Mouse (Mus musculus): ENCODE measurements around the gene Adamts16. TPM values are rescaled to one million over a fixed set of nuclear protein-coding genes. Genes with fewer than 3 reads are reported as not detected.
"Not testable (repeated sequence)": the region's sequence is repeated elsewhere in the genome, so short reads cannot be mapped to it uniquely, and the experiment has no call there.

The Adamts16 gene
- polyA plus RNA-seq (2016; fragmentation: Nextera tagmentation; extraction: Ambion mirVana), result 0.25 and 0.27 TPM in 2 replicates

DNA sequence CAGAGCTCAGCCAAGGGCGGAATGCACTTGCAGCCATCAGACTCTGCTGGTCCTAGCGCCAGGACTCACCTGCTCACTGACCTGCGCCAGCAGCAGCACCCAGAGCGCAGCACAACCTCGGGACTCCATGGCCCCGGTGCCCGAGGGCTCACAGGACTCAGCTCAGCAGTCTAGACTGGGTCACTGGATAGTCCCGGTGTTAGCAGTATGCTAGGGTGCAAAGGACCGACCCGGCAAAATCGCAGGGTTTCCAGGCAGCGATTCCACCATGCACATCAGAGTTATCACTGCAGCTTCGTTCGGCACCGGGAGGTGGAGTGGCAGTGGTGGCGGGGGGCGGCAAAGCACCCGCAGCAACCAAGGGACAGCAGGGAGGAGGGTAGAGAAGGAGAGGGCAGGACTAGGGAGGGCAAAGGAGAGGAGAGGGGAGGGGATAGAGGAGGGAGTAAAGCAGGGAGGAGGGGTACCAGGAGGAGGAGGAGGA is at the start of gene Adamts16:
Adamts16 (minus strand) TSS at position 391 of the 484 bp plus-strand sequence.
- WGBS, result 2% methylated on average over 18 of the region's 18 CpGs
- H3K4me3 ChIP-seq, result peak within 1 kb of the TSS; percentile 53
- H3K27ac ChIP-seq (replicated peaks), result no peak within 1 kb of the TSS

GRCm38 (mm10) chr13:70887136-70887535 is 45.5 kb upstream of the Adamts16 start:
- H3K4me1 ChIP-seq, result no peaks in the 10 kb centered on the region
- H3K36me3 ChIP-seq, result no peaks in the 10 kb centered on the region
- H3K4me3 ChIP-seq, result no peak overlapping the region

More for the DNA sequence above, at the start of gene Adamts16:
- H3K36me3 ChIP-seq, result no peaks in the 10 kb centered on the region
- H3K27me3 ChIP-seq (ENCODE audit: low read depth, poor library complexity, severe bottlenecking), result peaks cover 35% of the 10 kb centered on the region
- peak; percentile 29 for DNase-seq (ENCODE audit: low spot score)
- H3K4me1 ChIP-seq, result peaks cover 17% of the 10 kb centered on the region
- no peaks in the 10 kb centered on the region for H3K9me3 ChIP-seq (replicated peaks)

DNA sequence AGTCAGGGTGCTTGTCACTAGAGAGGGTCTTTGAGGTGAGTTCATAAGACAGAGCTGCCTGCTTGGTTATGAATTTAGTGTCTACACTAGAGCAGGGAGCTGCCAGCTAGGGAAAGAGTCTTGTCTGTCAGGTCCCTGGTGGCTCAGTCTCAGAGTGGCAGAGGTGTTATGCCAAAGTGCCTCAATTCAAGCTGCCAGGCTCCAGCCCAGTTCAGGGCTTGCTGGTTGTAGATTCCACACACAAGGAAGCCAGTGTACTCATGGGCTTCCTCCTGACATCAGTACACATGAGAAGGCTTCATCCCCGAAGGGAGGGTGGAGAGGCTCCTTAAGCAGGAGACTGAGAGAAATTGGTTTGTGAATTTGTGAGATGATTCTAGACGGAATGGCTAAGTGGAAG is 43.4 kb upstream of the Adamts16 start:
- H3K9me3 ChIP-seq (replicated peaks), result no peaks in the 10 kb centered on the region
- H3K4me1 ChIP-seq, result no peaks in the 10 kb centered on the region
- no peaks in the 10 kb centered on the region for H3K36me3 ChIP-seq
- H3K27me3 ChIP-seq (ENCODE audit: low read depth, poor library complexity, severe bottlenecking), result no peaks in the 10 kb centered on the region
- H3K27ac ChIP-seq (replicated peaks), result no peak overlapping the region
- DNase-seq (ENCODE audit: low spot score), result no peak
- no peak overlapping the region for H3K4me3 ChIP-seq
- 90% methylated on average over 2 of the region's 2 CpGs for WGBS

More at GRCm38 (mm10) chr13:70887136-70887535, 45.5 kb upstream of the Adamts16 start:
- Histone ChIP-seq H3K9me3 (replicated peaks) (no peaks in the 10 kb centered on the region), H3K27ac (replicated peaks) (no peak overlapping the region), H3K27me3 (ENCODE audit: low read depth, poor library complexity, severe bottlenecking) (no peaks in the 10 kb centered on the region)
- 87% methylated on average over 1 of the region's 1 CpGs for WGBS
- no peak for DNase-seq (ENCODE audit: low spot score)

DNA sequence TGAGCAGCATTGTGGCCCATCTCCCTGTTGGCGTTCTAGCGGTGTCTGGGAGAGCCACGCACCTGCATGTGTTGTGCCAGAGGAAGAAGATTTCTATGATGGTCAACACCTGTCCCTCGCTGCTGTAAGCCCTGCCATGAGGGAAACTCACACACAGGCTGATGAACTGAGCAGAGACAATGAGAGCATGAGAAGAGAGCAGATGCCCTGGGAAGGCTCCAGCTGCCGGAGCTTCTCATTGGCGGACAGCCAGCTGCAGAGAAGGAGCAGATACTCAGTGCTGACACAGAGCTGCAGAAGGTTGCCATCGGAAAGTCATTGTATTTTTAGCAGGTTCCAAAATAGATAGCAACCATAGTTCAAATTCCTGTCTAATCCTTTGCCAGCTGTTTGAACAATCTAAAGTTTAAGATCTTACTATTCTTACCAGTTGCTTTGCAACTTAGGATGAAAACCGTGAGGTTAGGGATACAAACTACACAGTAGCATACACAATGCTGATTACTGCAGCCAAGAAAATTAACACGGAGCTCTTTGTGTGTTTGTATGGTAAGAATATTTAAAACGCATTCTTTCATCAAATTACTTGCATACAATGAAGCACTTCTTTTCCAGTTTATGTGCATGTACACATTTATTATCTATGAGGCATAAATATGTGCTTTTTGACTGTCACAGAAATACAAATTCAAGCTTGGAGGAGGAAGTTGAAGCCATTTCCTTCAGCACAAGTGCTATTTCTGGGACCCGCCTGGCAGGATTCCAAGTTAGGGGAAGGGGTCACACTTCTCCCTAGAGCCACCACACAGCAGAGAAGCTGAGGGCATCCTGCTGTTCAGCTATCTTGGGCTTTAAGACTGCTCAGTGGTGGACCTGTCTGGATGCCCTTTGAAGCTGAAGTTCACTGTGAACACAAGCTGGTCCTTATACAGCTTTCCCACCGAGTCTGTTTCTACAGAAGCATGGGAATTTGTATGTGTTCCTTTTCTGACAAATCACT is 42.6 kb upstream of the Adamts16 start:
- 79% methylated on average over 12 of the region's 12 CpGs for WGBS
- Histone ChIP-seq H3K4me3 (no peak overlapping the region), H3K27me3 (ENCODE audit: low read depth, poor library complexity, severe bottlenecking) (no peaks in the 10 kb centered on the region), H3K9me3 (replicated peaks) (no peaks in the 10 kb centered on the region), H3K4me1 (no peaks in the 10 kb centered on the region), H3K27ac (replicated peaks) (no peak overlapping the region), H3K36me3 (no peaks in the 10 kb centered on the region)
- DNase-seq (ENCODE audit: low spot score), result no peak

GRCm38 (mm10) chr13:70879971-70880370 is 38.4 kb upstream of the Adamts16 start:
- H3K27me3 ChIP-seq (ENCODE audit: low read depth, poor library complexity, severe bottlenecking); H3K27ac ChIP-seq (replicated peaks); DNase-seq (ENCODE audit: low spot score); H3K9me3 ChIP-seq (replicated peaks); H3K36me3 ChIP-seq; H3K4me3 ChIP-seq; H3K4me1 ChIP-seq: not testable (repeated sequence)
- WGBS, result 27% methylated on average over 2 of the region's 2 CpGs

- 97% methylated on average over 1 of the region's 1 CpGs for WGBS
- no peaks in the 10 kb centered on the region for H3K27me3 ChIP-seq (ENCODE audit: low read depth, poor library complexity, severe bottlenecking)
- no peak overlapping the region for H3K4me3 ChIP-seq
- H3K36me3 ChIP-seq, result no peaks in the 10 kb centered on the region
- no peaks in the 10 kb centered on the region for H3K4me1 ChIP-seq
- no peaks in the 10 kb centered on the region for H3K9me3 ChIP-seq (replicated peaks)
- no peak overlapping the region for H3K27ac ChIP-seq (replicated peaks)
- DNase-seq (ENCODE audit: low spot score), result no peak
Observed at GRCm38 (mm10) chr13:70877550-70877913, 35.9 kb upstream of the Adamts16 start.

DNA sequence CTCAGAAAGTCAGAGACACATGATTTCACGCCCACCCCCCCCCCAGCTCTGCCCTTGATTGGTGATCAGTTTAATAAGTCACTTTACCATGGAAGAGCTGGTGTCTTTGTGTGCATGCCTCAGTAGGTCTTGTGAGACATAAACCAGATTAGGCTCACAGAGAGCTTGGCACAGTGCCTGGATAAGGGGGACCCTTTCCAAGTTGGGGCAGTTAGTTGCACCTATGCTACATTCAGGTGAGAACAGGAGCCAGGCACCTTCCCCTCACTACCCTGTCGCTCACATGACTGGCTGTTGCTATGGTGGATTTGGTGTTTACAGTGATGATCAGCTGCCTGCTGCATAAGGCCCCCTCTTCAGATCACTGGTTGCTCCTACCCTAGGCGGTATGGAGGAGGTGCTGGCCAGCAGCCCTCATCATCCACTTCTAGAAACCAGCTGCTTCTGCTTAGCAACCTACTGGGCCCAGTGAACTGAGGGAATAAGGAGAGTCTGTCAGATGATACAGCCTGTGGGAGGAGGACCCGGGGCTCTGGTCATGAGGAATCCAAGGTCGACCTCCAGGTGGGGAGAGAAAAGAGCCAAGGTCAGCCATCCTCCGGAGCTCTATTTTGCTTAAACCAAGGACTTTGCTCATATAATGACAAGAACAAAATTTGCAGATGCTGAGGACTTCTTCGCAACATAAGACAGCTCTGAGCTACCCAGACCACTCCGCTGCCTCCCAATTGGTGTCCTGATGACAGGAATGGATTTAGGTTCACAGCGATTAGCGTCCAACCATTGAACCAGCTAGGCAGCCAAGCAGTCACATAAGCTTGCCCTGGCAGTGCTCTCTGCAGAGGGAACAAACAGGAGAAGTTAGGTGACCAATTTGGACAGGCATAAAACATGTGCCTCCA is 35.3 kb upstream of the Adamts16 start:
- Histone ChIP-seq H3K4me3 (no peak overlapping the region), H3K27ac (replicated peaks) (no peak overlapping the region), H3K4me1 (no peaks in the 10 kb centered on the region), H3K27me3 (ENCODE audit: low read depth, poor library complexity, severe bottlenecking) (no peaks in the 10 kb centered on the region), H3K36me3 (no peaks in the 10 kb centered on the region), H3K9me3 (replicated peaks) (no peaks in the 10 kb centered on the region)
- 85% methylated on average over 10 of the region's 10 CpGs for WGBS
- no peak for DNase-seq (ENCODE audit: low spot score)

GRCm38 (mm10) chr13:70875411-70875949 is 33.9 kb upstream of the Adamts16 start:
- Histone ChIP-seq H3K36me3 (no peaks in the 10 kb centered on the region), H3K27me3 (ENCODE audit: low read depth, poor library complexity, severe bottlenecking) (no peaks in the 10 kb centered on the region), H3K27ac (replicated peaks) (no peak overlapping the region), H3K4me1 (no peaks in the 10 kb centered on the region), H3K4me3 (no peak overlapping the region), H3K9me3 (replicated peaks) (no peaks in the 10 kb centered on the region)
- DNase-seq (ENCODE audit: low spot score), result no peak
- WGBS, result 91% methylated on average over 4 of the region's 4 CpGs

GRCm38 (mm10) chr13:70874741-70875140 is 33.1 kb upstream of the Adamts16 start:
- no peak for DNase-seq (ENCODE audit: low spot score)
- Histone ChIP-seq H3K36me3 (no peaks in the 10 kb centered on the region), H3K4me1 (no peaks in the 10 kb centered on the region), H3K27ac (replicated peaks) (no peak overlapping the region), H3K4me3 (no peak overlapping the region), H3K27me3 (ENCODE audit: low read depth, poor library complexity, severe bottlenecking) (no peaks in the 10 kb centered on the region), H3K9me3 (replicated peaks) (no peaks in the 10 kb centered on the region)

GRCm38 (mm10) chr13:70873851-70874250 is 32.2 kb upstream of the Adamts16 start:
- H3K4me1 ChIP-seq; H3K36me3 ChIP-seq; H3K27me3 ChIP-seq (ENCODE audit: low read depth, poor library complexity, severe bottlenecking); H3K4me3 ChIP-seq; DNase-seq (ENCODE audit: low spot score); H3K27ac ChIP-seq (replicated peaks); H3K9me3 ChIP-seq (replicated peaks): not testable (repeated sequence)
- 82% methylated on average over 13 of the region's 13 CpGs for WGBS

- H3K4me1 ChIP-seq, result no peaks in the 10 kb centered on the region
- no peak overlapping the region for H3K4me3 ChIP-seq
- no peak overlapping the region for H3K27ac ChIP-seq (replicated peaks)
- DNase-seq (ENCODE audit: low spot score), result no peak
- H3K9me3 ChIP-seq (replicated peaks), result no peaks in the 10 kb centered on the region
- no peaks in the 10 kb centered on the region for H3K27me3 ChIP-seq (ENCODE audit: low read depth, poor library complexity, severe bottlenecking)
- H3K36me3 ChIP-seq, result no peaks in the 10 kb centered on the region
- WGBS, result 87% methylated on average over 3 of the region's 3 CpGs
Observed at GRCm38 (mm10) chr13:70871049-70871448, 29.4 kb upstream of the Adamts16 start.

- Histone ChIP-seq H3K4me1 (no peaks in the 10 kb centered on the region), H3K27ac (replicated peaks) (no peak overlapping the region), H3K4me3 (no peak overlapping the region), H3K9me3 (replicated peaks) (no peaks in the 10 kb centered on the region), H3K27me3 (ENCODE audit: low read depth, poor library complexity, severe bottlenecking) (no peaks in the 10 kb centered on the region), H3K36me3 (no peaks in the 10 kb centered on the region)
- DNase-seq (ENCODE audit: low spot score), result no peak
- WGBS, result 94% methylated on average over 11 of the region's 11 CpGs
Observed at GRCm38 (mm10) chr13:70866971-70867625, 25.5 kb upstream of the Adamts16 start.

Data from midbrain, embryonic 10.5 days (tissue).